Mouse (Mus musculus): ENCODE measurements around the gene Lipn. TPM values are rescaled to one million over a fixed set of nuclear protein-coding genes. Genes with fewer than 3 reads are reported as not detected.

The Lipn gene
- polyA plus RNA-seq (2016; fragmentation: Nextera tagmentation; extraction: Ambion mirVana), result not detected in 2 replicates

- H3K27me3 ChIP-seq, result no peaks in the 10 kb centered on the region
- H3K4me2 ChIP-seq, result no peak within 1 kb of the TSS
- H3K4me3 ChIP-seq (replicated peaks), result no peak within 1 kb of the TSS
- no peaks in the 10 kb centered on the region for H3K4me1 ChIP-seq
- H3K27ac ChIP-seq, result no peak within 1 kb of the TSS
- H3K9me3 ChIP-seq, result no peaks in the 10 kb centered on the region
- H3K9ac ChIP-seq, result no peak within 1 kb of the TSS
- no peak for ATAC-seq (ENCODE audit: low FRiP score)
- 92% methylated on average over 9 of the region's 9 CpGs for WGBS
- no peaks in the 10 kb centered on the region for H3K36me3 ChIP-seq (replicated peaks)
These were observed at the start of gene Lipn for GRCm38 (mm10) chr19:34066779-34067472. Lipn (plus strand) TSS chr19:34067358.

- H3K4me3 ChIP-seq (replicated peaks), result no peak overlapping the region
- no peak overlapping the region for H3K9ac ChIP-seq
- no peak overlapping the region for H3K4me2 ChIP-seq
- no peaks in the 10 kb centered on the region for H3K4me1 ChIP-seq
- 89% methylated on average over 11 of the region's 11 CpGs for WGBS
- H3K27ac ChIP-seq, result no peak overlapping the region
- H3K27me3 ChIP-seq, result no peaks in the 10 kb centered on the region
- no peaks in the 10 kb centered on the region for H3K9me3 ChIP-seq
- H3K36me3 ChIP-seq (replicated peaks), result no peaks in the 10 kb centered on the region
- no peak for ATAC-seq (ENCODE audit: low FRiP score)
These were observed 45.6 kb upstream of the Lipn start for GRCm38 (mm10) chr19:34021440-34022172.

DNA sequence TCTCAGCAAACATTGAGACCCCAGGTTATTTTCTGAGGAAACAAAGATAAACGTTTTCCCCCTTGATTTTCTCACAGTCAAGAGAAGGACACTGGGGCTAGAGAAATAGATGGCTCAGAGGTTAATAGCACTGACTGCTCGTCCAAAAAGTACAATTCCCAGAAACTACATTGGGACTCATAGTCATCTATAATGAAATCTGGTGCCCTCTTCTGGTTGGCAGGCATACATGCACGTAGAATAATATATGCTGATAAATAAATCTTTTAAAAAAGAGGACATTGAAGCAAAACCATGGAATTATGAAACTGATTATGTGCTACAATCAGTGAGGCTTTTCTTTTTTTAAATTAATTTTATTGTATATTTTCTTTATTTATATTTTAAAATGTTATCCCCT is 44.4 kb upstream of the Lipn start:
- H3K4me1 ChIP-seq, result no peaks in the 10 kb centered on the region
- 49% methylated on average over 3 of the region's 3 CpGs for WGBS
- no peaks in the 10 kb centered on the region for H3K36me3 ChIP-seq (replicated peaks)

DNA sequence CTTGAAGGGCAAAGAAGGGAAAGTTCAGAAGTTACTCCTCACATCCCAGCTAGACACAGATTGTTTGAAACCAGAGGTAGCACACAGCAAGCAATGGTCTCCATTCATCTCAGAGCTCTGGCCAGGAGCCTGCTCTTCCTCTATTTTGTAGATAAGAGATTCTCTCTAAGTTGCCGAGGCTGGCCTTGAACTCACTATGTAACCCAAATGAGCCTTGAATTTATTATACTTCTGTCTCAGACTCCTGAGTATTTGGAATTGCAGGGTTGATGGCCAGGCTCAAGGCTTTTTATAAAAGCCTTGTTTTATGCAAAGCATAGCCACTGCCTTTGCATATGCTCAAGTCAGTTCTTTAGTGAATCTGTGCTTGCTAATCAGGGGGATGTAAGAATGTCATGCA is 27.4 kb upstream of the Lipn start:
- WGBS, result 79% methylated on average over 1 of the region's 1 CpGs
- Histone ChIP-seq H3K36me3 (replicated peaks) (no peaks in the 10 kb centered on the region), H3K4me3 (replicated peaks) (no peak overlapping the region)

More for the DNA sequence above, 44.4 kb upstream of the Lipn start:
- H3K9me3 ChIP-seq, result no peaks in the 10 kb centered on the region
- H3K27me3 ChIP-seq, result no peaks in the 10 kb centered on the region
- no peak overlapping the region for H3K4me3 ChIP-seq (replicated peaks)
- no peak overlapping the region for H3K9ac ChIP-seq
- H3K4me2 ChIP-seq, result no peak overlapping the region
- ATAC-seq (ENCODE audit: low FRiP score), result no peak
- H3K27ac ChIP-seq, result no peak overlapping the region

DNA sequence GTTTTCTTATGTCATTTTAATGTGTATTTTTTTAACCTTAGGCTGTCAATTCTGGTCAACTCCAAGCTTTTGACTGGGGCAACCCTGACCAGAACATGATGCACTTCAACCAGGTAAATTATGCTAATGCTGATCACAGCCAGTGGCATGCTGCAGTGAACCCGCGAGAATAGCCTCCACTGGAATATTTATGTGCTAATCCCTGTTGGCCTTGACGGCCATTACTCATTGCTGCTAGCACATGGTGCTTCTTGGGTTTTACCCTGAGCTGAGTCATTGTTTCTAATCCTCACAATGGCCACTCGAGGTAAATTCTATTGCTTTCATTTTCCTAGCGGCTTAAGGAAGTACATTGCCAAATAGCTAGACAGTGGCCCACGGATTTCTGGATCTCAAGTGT is 24.1 kb upstream of the Lipn start:
- Histone ChIP-seq H3K9me3 (no peaks in the 10 kb centered on the region), H3K36me3 (replicated peaks) (no peaks in the 10 kb centered on the region), H3K27ac (no peak overlapping the region), H3K4me2 (no peak overlapping the region), H3K9ac (no peak overlapping the region), H3K4me3 (replicated peaks) (no peak overlapping the region), H3K27me3 (no peaks in the 10 kb centered on the region), H3K4me1 (no peaks in the 10 kb centered on the region)
- 65% methylated on average over 6 of the region's 6 CpGs for WGBS
- no peak for ATAC-seq (ENCODE audit: low FRiP score)

More for the DNA sequence above, 27.4 kb upstream of the Lipn start:
- ATAC-seq (ENCODE audit: low FRiP score), result no peak
- Histone ChIP-seq H3K27ac (no peak overlapping the region), H3K4me1 (no peaks in the 10 kb centered on the region), H3K9me3 (no peaks in the 10 kb centered on the region), H3K27me3 (no peaks in the 10 kb centered on the region), H3K9ac (no peak overlapping the region), H3K4me2 (no peak overlapping the region)

GRCm38 (mm10) chr19:34049371-34050039 is 17.7 kb upstream of the Lipn start:
- H3K27ac ChIP-seq, result no peak overlapping the region
- H3K4me2 ChIP-seq, result no peak overlapping the region
- ATAC-seq (ENCODE audit: low FRiP score), result no peak
- no peaks in the 10 kb centered on the region for H3K4me1 ChIP-seq
- H3K27me3 ChIP-seq, result no peaks in the 10 kb centered on the region
- no peak overlapping the region for H3K9ac ChIP-seq
- WGBS, result 92% methylated on average over 3 of the region's 3 CpGs
- no peaks in the 10 kb centered on the region for H3K9me3 ChIP-seq
- H3K4me3 ChIP-seq (replicated peaks), result no peak overlapping the region
- no peaks in the 10 kb centered on the region for H3K36me3 ChIP-seq (replicated peaks)

DNA sequence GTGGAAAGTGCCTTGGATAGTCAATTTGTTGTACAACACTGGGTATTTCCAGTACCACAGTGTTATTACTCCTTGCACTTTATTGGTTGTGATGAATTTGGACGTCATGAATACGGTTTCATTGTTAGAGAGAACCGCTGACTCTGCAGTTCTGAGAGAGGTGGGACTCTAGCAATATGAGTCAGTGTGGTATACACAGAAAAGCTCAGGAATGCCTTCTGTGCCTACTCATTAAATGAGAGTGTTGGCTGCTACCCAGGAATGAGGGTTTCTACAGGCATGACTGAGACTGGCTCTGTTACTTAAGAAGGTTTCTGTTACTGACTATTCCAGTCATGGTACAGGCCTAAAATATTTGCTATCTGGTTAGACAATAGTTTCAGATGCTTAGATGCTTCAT is 15.7 kb upstream of the Lipn start:
- Histone ChIP-seq H3K36me3 (replicated peaks) (no peaks in the 10 kb centered on the region), H3K4me1 (no peaks in the 10 kb centered on the region), H3K9ac (no peak overlapping the region), H3K4me3 (replicated peaks) (no peak overlapping the region), H3K27ac (no peak overlapping the region), H3K9me3 (no peaks in the 10 kb centered on the region), H3K4me2 (no peak overlapping the region), H3K27me3 (no peaks in the 10 kb centered on the region)
- no peak for ATAC-seq (ENCODE audit: low FRiP score)
- WGBS, result 91% methylated on average over 3 of the region's 3 CpGs

- Histone ChIP-seq H3K4me3 (replicated peaks) (no peak overlapping the region), H3K4me1 (no peaks in the 10 kb centered on the region), H3K9ac (no peak overlapping the region), H3K27me3 (no peaks in the 10 kb centered on the region), H3K9me3 (no peaks in the 10 kb centered on the region), H3K36me3 (replicated peaks) (no peaks in the 10 kb centered on the region), H3K27ac (no peak overlapping the region), H3K4me2 (no peak overlapping the region)
- ATAC-seq (ENCODE audit: low FRiP score), result no peak
- 67% methylated on average over 1 of the region's 1 CpGs for WGBS
These were observed 3.6 kb upstream of the Lipn start for GRCm38 (mm10) chr19:34063547-34063946.

DNA sequence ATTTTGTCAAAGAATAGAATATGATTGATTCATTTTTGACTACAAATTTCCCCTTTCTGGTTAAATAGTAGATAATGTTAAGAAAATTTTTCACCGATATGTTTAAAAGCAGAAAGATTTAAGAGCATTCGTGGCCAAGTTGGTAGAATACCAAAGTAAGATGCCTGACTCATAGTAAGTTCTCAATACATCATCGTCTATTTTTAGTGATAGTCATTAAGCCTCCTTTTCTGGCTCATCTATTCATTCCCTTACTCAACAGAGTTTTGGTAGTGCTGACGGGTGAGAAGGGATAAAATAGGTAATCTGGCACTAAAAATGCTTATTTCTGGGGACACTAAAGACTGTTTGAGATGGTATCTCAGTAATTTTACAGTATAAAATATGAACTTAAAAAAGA is 3.1 kb upstream of the Lipn start:
- no peaks in the 10 kb centered on the region for H3K27me3 ChIP-seq
- H3K27ac ChIP-seq, result no peak overlapping the region
- H3K4me3 ChIP-seq (replicated peaks), result no peak overlapping the region
- ATAC-seq (ENCODE audit: low FRiP score), result no peak
- H3K4me1 ChIP-seq, result no peaks in the 10 kb centered on the region
- no peak overlapping the region for H3K9ac ChIP-seq
- 88% methylated on average over 4 of the region's 4 CpGs for WGBS
- no peaks in the 10 kb centered on the region for H3K9me3 ChIP-seq
- no peaks in the 10 kb centered on the region for H3K36me3 ChIP-seq (replicated peaks)
- no peak overlapping the region for H3K4me2 ChIP-seq

- ATAC-seq (ENCODE audit: low FRiP score), result no peak
- Histone ChIP-seq H3K4me3 (replicated peaks) (no peak overlapping the region), H3K4me2 (no peak overlapping the region)
These were observed 7.1 kb downstream of the Lipn start for GRCm38 (mm10) chr19:34074239-34074638.

DNA sequence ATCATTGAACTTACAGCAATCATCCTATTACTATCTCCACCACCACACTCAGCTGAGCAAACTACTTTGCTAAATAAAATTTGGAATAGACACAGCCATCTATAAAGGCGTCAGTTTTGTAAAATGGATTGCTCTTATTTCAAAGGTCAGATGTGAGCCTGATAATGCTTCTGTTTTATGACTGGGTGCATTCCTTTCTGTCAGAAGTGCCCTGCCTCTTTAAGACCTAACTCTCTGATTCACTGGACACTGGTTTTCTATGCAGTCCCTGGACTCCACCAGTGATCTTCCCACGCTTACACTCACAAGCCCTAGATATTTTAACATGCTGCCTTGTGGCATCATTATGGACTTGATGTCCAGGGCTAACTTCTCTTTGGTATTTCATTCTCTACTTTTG is 11.0 kb downstream of the Lipn start:
- ATAC-seq (ENCODE audit: low FRiP score), result no peak

More at GRCm38 (mm10) chr19:34074239-34074638, 7.1 kb downstream of the Lipn start:
- Histone ChIP-seq H3K4me1 (no peaks in the 10 kb centered on the region), H3K36me3 (replicated peaks) (no peaks in the 10 kb centered on the region), H3K27ac (no peak overlapping the region), H3K9ac (no peak overlapping the region), H3K9me3 (no peaks in the 10 kb centered on the region), H3K27me3 (no peaks in the 10 kb centered on the region)

GRCm38 (mm10) chr19:34089011-34089680 is 22.0 kb downstream of the Lipn start:
- Histone ChIP-seq H3K36me3 (replicated peaks) (no peaks in the 10 kb centered on the region), H3K4me1 (no peaks in the 10 kb centered on the region), H3K4me3 (replicated peaks) (no peak overlapping the region), H3K9me3 (no peaks in the 10 kb centered on the region), H3K27me3 (no peaks in the 10 kb centered on the region), H3K4me2 (no peak overlapping the region), H3K27ac (no peak overlapping the region), H3K9ac (no peak overlapping the region)
- no peak for ATAC-seq (ENCODE audit: low FRiP score)
- 79% methylated on average over 3 of the region's 3 CpGs for WGBS

More for the DNA sequence above, 11.0 kb downstream of the Lipn start:
- no peak overlapping the region for H3K4me2 ChIP-seq
- no peaks in the 10 kb centered on the region for H3K9me3 ChIP-seq
- WGBS, result 76% methylated on average over 2 of the region's 2 CpGs
- no peak overlapping the region for H3K9ac ChIP-seq
- no peak overlapping the region for H3K27ac ChIP-seq
- no peak overlapping the region for H3K4me3 ChIP-seq (replicated peaks)
- no peaks in the 10 kb centered on the region for H3K36me3 ChIP-seq (replicated peaks)
- H3K27me3 ChIP-seq, result no peaks in the 10 kb centered on the region
- H3K4me1 ChIP-seq, result no peaks in the 10 kb centered on the region
